Mouse (Mus musculus) right cerebral cortex, adult 18-20 months (tissue): ENCODE data around the gene Arhgef10l.
A peak's percentile ranks its signal among the peaks of the same experiment; 100 is the strongest.

Experiments used
- DNase-seq: peaks from one replicate; pipeline ENCODE4 v3.0.0; 2022; ENCODE audit warnings: mixed read lengths

Gene Arhgef10l

GRCm38 (mm10) chr4:140693513-140693912, 27.7 kb upstream of the Arhgef10l start:
- DNase-seq, result no peak

GRCm38 (mm10) chr4:140691481-140691880, 25.7 kb upstream of the Arhgef10l start:
- DNase-seq, result no peak

- DNase-seq, result no peak
These were observed 24.3 kb upstream of the Arhgef10l start for GRCm38 (mm10) chr4:140689873-140690655.

- no peak for DNase-seq
These were observed 23.1 kb upstream of the Arhgef10l start for GRCm38 (mm10) chr4:140688826-140689425.

- no peak for DNase-seq
These were observed 22.4 kb upstream of the Arhgef10l start for GRCm38 (mm10) chr4:140688044-140688825.

- DNase-seq, result no peak
These were observed 19.1 kb upstream of the Arhgef10l start for GRCm38 (mm10) chr4:140684881-140685303.

GRCm38 (mm10) chr4:140684141-140684871, 18.5 kb upstream of the Arhgef10l start:
- DNase-seq, result no peak

GRCm38 (mm10) chr4:140683608-140684007, 17.8 kb upstream of the Arhgef10l start:
- DNase-seq, result no peak

GRCm38 (mm10) chr4:140680731-140681397, 15.1 kb upstream of the Arhgef10l start:
- DNase-seq, result no peak

- DNase-seq, result peak; percentile 84
These were observed 14.0 kb upstream of the Arhgef10l start for GRCm38 (mm10) chr4:140679723-140680380.

- peak; percentile 17 for DNase-seq
These were observed 13.2 kb upstream of the Arhgef10l start for GRCm38 (mm10) chr4:140679038-140679437.

- peak; percentile 64 for DNase-seq
These were observed 8.6 kb upstream of the Arhgef10l start for GRCm38 (mm10) chr4:140674345-140674926.

- DNase-seq, result no peak
These were observed 7.9 kb upstream of the Arhgef10l start for GRCm38 (mm10) chr4:140673527-140674264.

GRCm38 (mm10) chr4:140667802-140668201, 2.0 kb upstream of the Arhgef10l start:
- no peak for DNase-seq

GRCm38 (mm10) chr4:140665053-140665452, 759 bp downstream of the Arhgef10l start:
- DNase-seq, result no peak

GRCm38 (mm10) chr4:140662882-140663585, 2.8 kb downstream of the Arhgef10l start:
- no peak for DNase-seq

- no peak for DNase-seq
These were observed 3.4 kb downstream of the Arhgef10l start for GRCm38 (mm10) chr4:140662453-140662852.

- DNase-seq, result no peak
These were observed 4.3 kb downstream of the Arhgef10l start for GRCm38 (mm10) chr4:140661406-140662022.
